Mouse (Mus musculus): ENCODE measurements at regions not wholly inside any gene's neighbourhood (a gene's known extent, or its start where the extent isn't known, plus 50 kb on each side); places are given as distances from the start of the nearest gene placed in this dataset.
"Not testable (repeated sequence)": the region's sequence is repeated elsewhere in the genome, so short reads cannot be mapped to it uniquely, and the experiment has no call there.

DNA sequence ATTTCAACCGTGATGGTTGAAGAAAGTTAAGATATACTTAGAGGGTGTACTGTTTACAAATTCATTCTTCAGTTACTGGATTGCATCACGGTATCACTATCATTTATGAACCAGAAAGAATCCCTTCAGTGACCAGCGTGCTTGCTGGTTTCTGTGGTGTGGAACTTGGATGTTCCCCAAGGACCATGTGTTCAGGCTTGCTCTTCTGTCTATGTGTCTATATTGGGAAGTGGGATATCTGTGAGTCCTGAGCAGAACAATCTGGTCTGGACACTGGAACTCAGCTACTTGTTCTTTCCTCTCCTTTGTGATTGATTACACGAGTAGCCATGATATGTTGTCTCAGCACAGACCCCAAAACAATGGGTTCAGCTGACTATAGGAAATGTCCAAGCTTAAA, 618.6 kb downstream of the Epha7 start:
- not testable (repeated sequence) for TF ChIP-seq UBTF (IDR thresholded peaks at IDR 0.05; ENCODE audit: borderline replicate concordance, insufficient read depth, low read depth, low read length); JUND (IDR thresholded peaks at IDR 0.05; ENCODE audit: low read depth, low read length); ELF1 (IDR thresholded peaks at IDR 0.05; ENCODE audit: low read depth, low read length); CTCF (IDR thresholded peaks at IDR 0.05 in 2 of 3, conservative IDR thresholded peaks at IDR 0.05 in 1 of 3; ENCODE audit: control insufficient read depth in 1 of 3, insufficient read depth in 1 of 3, low read depth in 2 of 3, low read length in 3 of 3, poor library complexity in 1 of 3, severe bottlenecking in 1 of 3); BHLHE40 (IDR thresholded peaks at IDR 0.05; ENCODE audit: borderline replicate concordance, low read depth, low read length); EP300 (IDR thresholded peaks at IDR 0.05; ENCODE audit: low read depth in 1 of 2, low read length in 2 of 2); POLR2A (IDR thresholded peaks at IDR 0.05; ENCODE audit: control insufficient read depth in 1 of 2, insufficient read depth in 1 of 2, low read depth in 1 of 2, low read length in 2 of 2, poor library complexity in 1 of 2); NRF1 (IDR thresholded peaks at IDR 0.05; ENCODE audit: insufficient read depth, low read depth, low read length, poor library complexity, severe bottlenecking); ETS1 (IDR thresholded peaks at IDR 0.05; ENCODE audit: low read depth, low read length); ZNF384 (IDR thresholded peaks at IDR 0.05; ENCODE audit: low read depth, low read length)
